Mouse (Mus musculus) midbrain, embryonic 13.5 days (tissue): ENCODE measurements at regions not wholly inside any gene's neighbourhood (a gene's known extent, or its start where the extent isn't known, plus 50 kb on each side); places are given as distances from the start of the nearest gene placed in this dataset.

Source experiments
- ATAC-seq: fragments of 200-750 bp; cut with Nextera tagmentation; 2 replicates; pipeline ENCODE4 v1.8.0; 2017; ENCODE audit warnings: mild to moderate bottlenecking, moderate TSS enrichment, moderate library complexity
- H3K27ac ChIP-seq: fragments of 300-500 bp; sonication (generic); 2 replicates; pipeline ENCODE4 v1.5.1; 2015; ENCODE audit warnings: inconsistent platforms, mild to moderate bottlenecking, moderate library complexity
- H3K27me3 ChIP-seq: fragments of 300-500 bp; sonication (generic); 2 replicates; pipeline ENCODE4 v1.6.1; 2015; ENCODE audit warnings: mild to moderate bottlenecking, inconsistent platforms
- H3K36me3 ChIP-seq: fragments of 300-500 bp; sonication (generic); 2 replicates; pipeline ENCODE4 v1.6.1; 2015; ENCODE audit warnings: mild to moderate bottlenecking, inconsistent platforms
- H3K4me1 ChIP-seq: fragments of 300-500 bp; sonication (generic); replicated peaks from 2 replicates; pipeline ENCODE4 v1.6.1; 2015; ENCODE audit warnings: inconsistent platforms
- H3K4me2 ChIP-seq: fragments of 300-500 bp; sonication (generic); replicated peaks from 2 replicates; pipeline ENCODE4 v1.6.1; 2015; ENCODE audit warnings: moderate library complexity, mild to moderate bottlenecking, inconsistent platforms
- H3K4me3 ChIP-seq: fragments of 300-500 bp; sonication (generic); replicated peaks from 2 replicates; pipeline ENCODE4 v1.5.1; 2015; ENCODE audit warnings: mild to moderate bottlenecking, inconsistent platforms
- H3K9ac ChIP-seq: fragments of 300-500 bp; sonication (generic); replicated peaks from 2 replicates; pipeline ENCODE4 v1.6.1; 2015; ENCODE audit warnings: mild to moderate bottlenecking, inconsistent platforms
- H3K9me3 ChIP-seq: fragments of 300-500 bp; sonication (generic); 2 replicates; pipeline ENCODE4 v1.6.1; 2016; ENCODE audit warnings: mild to moderate bottlenecking, inconsistent platforms
- WGBS: fragments of 180-500 bp; shearing (Covaris S2); methylation state at CpG from one replicate; pipeline ENCODE4 v1.1.7; 2015; 5-methylcytosine and 5-hydroxymethylcytosine counted together

GRCm38 (mm10) chr17:82927681-82928080, 287.4 kb upstream of the Pkdcc start:
- Histone ChIP-seq H3K4me2 (no peak overlapping the region), H3K4me1 (no peaks in the 10 kb centered on the region), H3K9ac (no peak overlapping the region), H3K4me3 (no peak overlapping the region), H3K27me3 (no peaks in the 10 kb centered on the region), H3K27ac (no peak overlapping the region), H3K9me3 (no peaks in the 10 kb centered on the region), H3K36me3 (no peaks in the 10 kb centered on the region)
- WGBS, result 96% methylated on average over 3 of the region's 3 CpGs
- no peak for ATAC-seq

- Histone ChIP-seq H3K27me3 (no peaks in the 10 kb centered on the region), H3K36me3 (no peaks in the 10 kb centered on the region), H3K4me3 (no peak overlapping the region), H3K27ac (no peak overlapping the region), H3K9me3 (no peaks in the 10 kb centered on the region), H3K4me1 (no peaks in the 10 kb centered on the region), H3K9ac (no peak overlapping the region), H3K4me2 (no peak overlapping the region)
- 62% methylated on average over 3 of the region's 3 CpGs for WGBS
- peak; percentile 56; the same call in 1 of the 2 replicates for ATAC-seq
These were observed 285.6 kb upstream of the Pkdcc start for GRCm38 (mm10) chr17:82929511-82929910.

- ATAC-seq, result no peak
- Histone ChIP-seq H3K27ac (no peak overlapping the region), H3K4me2 (no peak overlapping the region), H3K27me3 (no peaks in the 10 kb centered on the region), H3K4me3 (no peak overlapping the region), H3K9me3 (no peaks in the 10 kb centered on the region), H3K9ac (no peak overlapping the region), H3K4me1 (no peaks in the 10 kb centered on the region), H3K36me3 (no peaks in the 10 kb centered on the region)
- 56% methylated on average over 1 of the region's 1 CpGs for WGBS
These were observed 284.4 kb upstream of the Pkdcc start for GRCm38 (mm10) chr17:82930738-82931137.

GRCm38 (mm10) chr17:82931476-82931875, 283.6 kb upstream of the Pkdcc start:
- no peak overlapping the region for H3K4me2 ChIP-seq
- no peaks in the 10 kb centered on the region for H3K4me1 ChIP-seq
- H3K9ac ChIP-seq, result no peak overlapping the region
- WGBS, result 92% methylated on average over 4 of the region's 4 CpGs
- no peak for ATAC-seq
- no peak overlapping the region for H3K4me3 ChIP-seq
- no peaks in the 10 kb centered on the region for H3K36me3 ChIP-seq
- no peaks in the 10 kb centered on the region for H3K27me3 ChIP-seq
- H3K9me3 ChIP-seq, result no peaks in the 10 kb centered on the region
- H3K27ac ChIP-seq, result no peak overlapping the region

- no peaks in the 10 kb centered on the region for H3K27me3 ChIP-seq
- H3K27ac ChIP-seq, result no peak overlapping the region
- 64% methylated on average over 3 of the region's 3 CpGs for whole genome bisulfite sequencing
- no peak overlapping the region for H3K4me3 ChIP-seq
- H3K36me3 ChIP-seq, result no peaks in the 10 kb centered on the region
- no peak for ATAC-seq
- no peak overlapping the region for H3K9ac ChIP-seq
- no peaks in the 10 kb centered on the region for H3K9me3 ChIP-seq
- H3K4me1 ChIP-seq, result no peaks in the 10 kb centered on the region
- no peak overlapping the region for H3K4me2 ChIP-seq
These were observed 278.3 kb upstream of the Pkdcc start for GRCm38 (mm10) chr17:82936836-82937235.

- Histone ChIP-seq H3K4me2 (no peak overlapping the region), H3K27ac (no peak overlapping the region), H3K4me3 (no peak overlapping the region), H3K27me3 (no peaks in the 10 kb centered on the region), H3K4me1 (no peaks in the 10 kb centered on the region), H3K9ac (no peak overlapping the region), H3K36me3 (no peaks in the 10 kb centered on the region), H3K9me3 (no peaks in the 10 kb centered on the region)
- 67% methylated on average over 4 of the region's 4 CpGs for WGBS
- ATAC-seq, result no peak
These were observed 269.0 kb upstream of the Pkdcc start for GRCm38 (mm10) chr17:82946083-82946482.

GRCm38 (mm10) chr17:82949794-82950193, 265.3 kb upstream of the Pkdcc start:
- H3K4me1 ChIP-seq, result no peaks in the 10 kb centered on the region
- H3K9me3 ChIP-seq, result no peaks in the 10 kb centered on the region
- H3K4me3 ChIP-seq, result no peak overlapping the region
- H3K9ac ChIP-seq, result no peak overlapping the region
- ATAC-seq, result no peak
- H3K36me3 ChIP-seq, result no peaks in the 10 kb centered on the region
- H3K27ac ChIP-seq, result no peak overlapping the region
- 21% methylated on average over 4 of the region's 4 CpGs for WGBS
- H3K27me3 ChIP-seq, result no peaks in the 10 kb centered on the region
- no peak overlapping the region for H3K4me2 ChIP-seq

- Histone ChIP-seq H3K4me1 (no peaks in the 10 kb centered on the region), H3K36me3 (no peaks in the 10 kb centered on the region), H3K27ac (no peak overlapping the region), H3K4me3 (no peak overlapping the region), H3K27me3 (no peaks in the 10 kb centered on the region), H3K9me3 (no peaks in the 10 kb centered on the region), H3K4me2 (no peak overlapping the region), H3K9ac (no peak overlapping the region)
- no peak for ATAC-seq
- 51% methylated on average over 14 of the region's 14 CpGs for WGBS
These were observed 264.8 kb upstream of the Pkdcc start for GRCm38 (mm10) chr17:82950268-82950667.

- 45% methylated on average over 4 of the region's 4 CpGs for WGBS
- H3K36me3 ChIP-seq, result no peaks in the 10 kb centered on the region
- no peaks in the 10 kb centered on the region for H3K9me3 ChIP-seq
- ATAC-seq, result peak; percentile 72
- no peak overlapping the region for H3K4me3 ChIP-seq
- H3K9ac ChIP-seq, result no peak overlapping the region
- no peak overlapping the region for H3K4me2 ChIP-seq
- H3K4me1 ChIP-seq, result no peaks in the 10 kb centered on the region
- no peak overlapping the region for H3K27ac ChIP-seq
- no peaks in the 10 kb centered on the region for H3K27me3 ChIP-seq
These were observed 257.7 kb upstream of the Pkdcc start for GRCm38 (mm10) chr17:82957409-82957808.

- no peaks in the 10 kb centered on the region for H3K4me1 ChIP-seq
- H3K36me3 ChIP-seq, result no peaks in the 10 kb centered on the region
- ATAC-seq, result no peak
- no peak overlapping the region for H3K4me2 ChIP-seq
- 79% methylated on average over 3 of the region's 3 CpGs for WGBS
- H3K4me3 ChIP-seq, result no peak overlapping the region
- H3K27me3 ChIP-seq, result no peaks in the 10 kb centered on the region
- no peaks in the 10 kb centered on the region for H3K9me3 ChIP-seq
- no peak overlapping the region for H3K27ac ChIP-seq
- H3K9ac ChIP-seq, result no peak overlapping the region
These were observed 251.7 kb upstream of the Pkdcc start for GRCm38 (mm10) chr17:82963374-82963773.

- no peak overlapping the region for H3K4me2 ChIP-seq
- no peak overlapping the region for H3K4me3 ChIP-seq
- no peak overlapping the region for H3K27ac ChIP-seq
- H3K9me3 ChIP-seq, result no peaks in the 10 kb centered on the region
- peaks cover 6% of the 10 kb centered on the region for H3K4me1 ChIP-seq
- WGBS, result 83% methylated on average over 10 of the region's 10 CpGs
- H3K27me3 ChIP-seq, result no peaks in the 10 kb centered on the region
- H3K36me3 ChIP-seq, result no peaks in the 10 kb centered on the region
- ATAC-seq, result no peak
- H3K9ac ChIP-seq, result no peak overlapping the region
These were observed 215.4 kb upstream of the Pkdcc start for GRCm38 (mm10) chr17:82999710-83000109.

- Histone ChIP-seq H3K4me2 (no peak overlapping the region), H3K4me3 (no peak overlapping the region), H3K27me3 (no peaks in the 10 kb centered on the region), H3K36me3 (no peaks in the 10 kb centered on the region), H3K4me1 (peaks cover 6% of the 10 kb centered on the region), H3K9ac (no peak overlapping the region), H3K9me3 (no peaks in the 10 kb centered on the region), H3K27ac (no peak overlapping the region)
- 81% methylated on average over 8 of the region's 8 CpGs for WGBS
- no peak for ATAC-seq
These were observed 214.7 kb upstream of the Pkdcc start for GRCm38 (mm10) chr17:83000411-83000810.

- WGBS, result 14% methylated on average over 2 of the region's 2 CpGs
- Histone ChIP-seq H3K4me1 (peaks cover 6% of the 10 kb centered on the region), H3K27me3 (no peaks in the 10 kb centered on the region), H3K9me3 (no peaks in the 10 kb centered on the region), H3K9ac (no peak overlapping the region), H3K36me3 (no peaks in the 10 kb centered on the region), H3K4me2 (no peak overlapping the region), H3K4me3 (no peak overlapping the region), H3K27ac (no peak overlapping the region)
- ATAC-seq, result peak; percentile 81
These were observed 213.5 kb upstream of the Pkdcc start for GRCm38 (mm10) chr17:83001567-83001966.
